Mouse (Mus musculus) CD4-positive, CD25-positive, alpha-beta regulatory T cell, adult 2 months (primary cell): ENCODE measurements around the gene Cdt1.
A peak's percentile ranks its signal among the peaks of the same experiment; 100 is the strongest.
"Not testable (repeated sequence)": the region's sequence is repeated elsewhere in the genome, so short reads cannot be mapped to it uniquely, and the experiment has no call there.

ENCODE experiments used
- DNase-seq: peaks from one replicate; pipeline ENCODE4 v3.0.0-alpha.2; 2012; ENCODE audit warnings: low read depth, low spot score

The Cdt1 gene

DNA sequence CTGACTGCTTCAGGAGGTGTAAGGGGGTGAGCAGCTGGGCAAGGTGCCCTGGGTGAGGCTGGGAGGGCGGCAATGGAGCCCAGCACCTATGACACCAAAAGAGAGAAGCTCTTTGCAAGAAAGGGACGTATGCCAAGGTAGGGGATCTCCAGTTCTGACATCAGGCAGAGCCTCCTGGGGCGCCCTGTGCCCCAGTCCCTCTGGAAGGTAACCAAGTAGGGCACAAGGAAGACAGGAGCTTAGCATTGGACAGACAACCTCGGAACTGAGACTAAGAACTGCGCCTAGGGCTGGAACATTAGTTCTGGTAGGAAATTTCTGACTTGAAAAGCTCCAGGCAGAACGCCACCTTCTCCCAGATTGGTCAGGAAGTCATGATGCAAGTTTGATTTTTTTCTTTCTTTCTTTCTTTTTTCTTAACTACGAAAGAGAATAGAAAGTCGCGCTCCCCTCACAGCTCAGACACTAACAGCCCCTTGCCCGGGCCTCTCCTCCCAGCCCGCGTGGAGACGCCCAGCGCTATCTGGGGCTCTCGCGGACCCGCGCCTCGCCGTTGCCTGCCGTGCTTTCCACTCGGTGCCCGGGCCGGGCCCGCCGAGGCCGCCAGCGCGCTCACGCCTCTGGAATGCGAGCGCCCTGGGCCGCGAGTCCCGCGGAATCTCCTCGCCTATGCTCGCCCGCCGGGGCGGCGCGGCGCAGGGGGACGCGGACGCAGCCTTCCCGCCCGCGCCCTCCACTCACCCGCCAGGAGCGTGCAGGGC is 17.4 kb upstream of the Cdt1 start:
- DNase-seq: peak; percentile 63

DNA sequence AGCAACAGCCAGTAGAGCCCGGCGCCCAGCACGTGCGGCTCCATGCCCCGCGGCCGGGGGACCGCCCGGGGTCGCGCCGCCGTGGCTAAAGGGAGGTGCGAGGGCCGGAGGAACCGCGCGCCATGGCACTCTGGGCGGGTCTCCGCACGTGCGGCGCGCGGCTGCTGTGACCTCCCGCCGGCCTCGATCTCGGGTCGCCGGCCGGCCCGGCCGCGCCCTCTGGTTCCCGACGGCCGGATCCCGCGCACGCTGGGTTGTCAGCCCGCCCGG is 16.9 kb upstream of the Cdt1 start:
- DNase-seq: no peak

DNA sequence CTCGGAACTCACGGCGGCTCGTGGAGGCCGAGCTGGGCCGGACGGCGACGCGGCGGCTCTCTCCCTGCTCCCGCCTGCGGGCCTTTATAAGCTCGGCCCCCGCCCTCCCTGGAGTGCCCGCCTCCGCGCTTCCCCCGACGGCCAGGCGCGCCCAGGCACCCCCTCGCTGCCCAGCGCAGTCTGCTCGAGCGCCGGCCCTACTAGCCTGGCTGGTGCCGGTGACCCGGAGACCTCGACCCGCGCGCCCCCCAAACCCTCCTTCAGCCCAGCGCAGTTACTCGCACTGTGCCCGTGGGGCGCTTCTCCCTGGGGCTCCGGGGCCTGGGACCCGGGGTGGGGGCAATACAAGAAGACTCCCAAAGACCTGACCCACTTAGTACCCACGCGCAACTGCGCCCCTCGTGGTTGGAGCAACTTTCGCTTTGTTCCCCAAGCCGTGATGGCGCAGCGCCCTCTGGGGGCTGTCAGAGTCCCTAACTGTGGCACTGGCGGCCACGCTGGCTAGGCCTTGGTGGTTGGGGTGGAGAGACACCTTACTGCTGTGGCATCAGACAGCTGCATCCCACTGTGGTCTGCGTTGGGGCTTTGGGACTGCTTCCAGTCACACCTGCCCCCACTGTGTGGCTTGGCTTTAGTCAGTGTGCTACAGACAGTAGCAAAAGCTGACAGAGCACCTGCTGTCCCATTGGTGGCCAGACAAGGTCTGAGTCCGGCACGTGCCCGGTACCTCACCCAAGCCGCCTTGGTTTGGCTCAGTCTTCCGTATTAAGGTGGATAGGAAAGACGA is 16.4 kb upstream of the Cdt1 start, which contains the start of gene Piezo1:
Gene Piezo1 (minus strand): TSS at position 65 of the 787 bp plus-strand sequence.
- peak; percentile 97 for DNase-seq

DNA sequence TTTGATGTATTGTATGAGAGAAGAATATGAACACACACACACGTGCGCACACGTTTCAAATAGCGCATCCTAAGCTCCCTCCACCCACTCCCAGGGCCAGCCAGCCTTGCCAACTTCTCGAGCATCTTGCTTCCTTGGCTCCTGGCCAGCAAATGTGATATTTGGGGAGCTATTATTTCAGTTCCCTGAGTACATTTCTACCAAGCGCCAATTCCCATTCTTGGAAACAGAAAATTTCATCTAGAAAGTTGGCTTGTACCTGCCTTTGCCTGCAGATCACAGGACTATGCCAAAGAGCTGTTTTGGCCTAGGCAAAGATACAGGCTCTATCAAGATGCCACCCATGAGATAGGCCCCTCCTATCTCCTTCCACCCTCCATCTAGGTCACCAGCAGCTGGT is 13.0 kb upstream of the Cdt1 start:
- DNase-seq: no peak

DNA sequence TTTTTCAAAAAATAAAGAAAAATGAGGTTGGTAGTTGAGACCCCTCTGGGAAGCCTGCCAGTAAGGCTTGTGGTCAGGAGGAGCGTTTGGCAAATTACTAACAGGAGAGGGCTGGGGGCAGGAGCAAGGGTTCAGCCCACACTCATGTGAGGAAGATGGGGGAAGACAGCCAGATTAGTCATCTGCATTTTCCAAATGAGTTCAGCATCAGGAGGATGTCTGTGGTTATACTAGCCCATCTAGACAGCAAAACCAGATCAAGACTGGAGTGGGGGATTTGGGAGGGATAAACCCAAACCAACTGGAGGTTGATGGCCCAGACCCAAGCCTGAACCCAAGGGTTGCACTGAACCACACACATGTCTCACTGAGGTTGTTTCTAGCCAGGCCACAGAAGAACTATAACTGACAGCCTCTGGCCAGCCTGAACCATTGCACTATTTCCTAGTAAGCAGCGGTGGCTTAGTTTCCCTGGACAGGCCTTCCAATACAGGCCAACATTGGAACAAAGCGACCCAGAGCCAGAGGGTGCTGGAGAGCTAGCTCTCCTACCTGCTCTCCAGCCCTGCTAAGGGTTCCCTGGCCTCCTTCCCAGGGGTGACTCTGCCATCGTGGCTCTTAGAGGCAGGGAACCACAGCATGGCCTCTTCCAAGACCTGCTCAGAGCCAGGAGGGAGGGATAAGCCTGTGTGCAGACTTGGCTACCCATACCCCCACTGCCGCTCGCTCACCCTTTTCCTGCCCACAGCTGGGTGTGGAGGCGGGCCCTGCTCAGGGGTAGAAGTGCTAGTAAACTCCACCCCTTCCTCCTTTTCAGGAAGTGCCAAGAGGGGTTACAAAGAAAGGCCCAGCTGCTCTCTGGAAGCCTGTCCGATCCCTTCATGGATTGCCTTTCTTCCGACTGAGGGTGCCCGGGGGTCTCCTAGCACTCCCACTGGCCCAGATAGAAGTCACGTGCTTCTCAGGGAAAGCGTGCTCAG is 11.5 kb upstream of the Cdt1 start:
- DNase-seq: peak; percentile 87

DNA sequence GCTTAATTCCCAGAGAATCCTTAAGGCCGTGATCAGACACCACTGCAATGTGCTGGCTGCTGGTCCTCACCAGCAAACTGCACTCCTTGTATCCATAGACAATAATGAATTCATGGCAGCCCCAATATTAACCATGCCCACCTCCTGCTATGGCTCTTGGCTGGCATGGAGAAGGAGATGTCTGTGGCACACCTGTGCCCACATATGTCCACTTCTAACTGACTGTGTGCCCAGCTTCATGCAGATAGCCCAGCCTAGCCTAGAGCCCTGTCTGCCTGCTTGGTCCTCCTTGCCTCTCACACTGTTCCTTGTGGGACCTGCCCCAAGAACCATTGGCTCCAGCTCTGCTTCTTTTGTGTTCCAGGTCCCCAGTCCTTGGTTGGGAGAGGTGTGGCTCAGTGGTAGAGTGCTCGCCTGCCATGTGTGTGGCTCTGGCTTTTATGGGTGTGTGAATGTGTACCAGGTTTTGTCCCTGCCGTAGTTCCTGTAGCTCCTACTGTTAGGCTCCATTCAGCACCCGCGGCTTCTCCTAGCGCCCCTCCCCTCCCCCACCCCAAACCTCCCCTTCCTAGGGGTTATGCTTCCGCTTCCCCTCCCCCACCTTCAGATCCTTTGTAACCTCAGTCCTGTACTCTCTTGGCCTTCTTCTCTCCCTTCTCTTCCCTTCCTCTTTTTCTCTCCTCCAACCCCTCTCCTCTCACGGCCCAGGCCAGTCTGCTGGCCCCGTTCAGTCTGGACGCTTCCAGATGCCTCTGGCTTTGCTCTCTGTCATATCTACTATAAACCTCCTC is 10.4 kb upstream of the Cdt1 start:
- DNase-seq: peak; percentile 48

DNA sequence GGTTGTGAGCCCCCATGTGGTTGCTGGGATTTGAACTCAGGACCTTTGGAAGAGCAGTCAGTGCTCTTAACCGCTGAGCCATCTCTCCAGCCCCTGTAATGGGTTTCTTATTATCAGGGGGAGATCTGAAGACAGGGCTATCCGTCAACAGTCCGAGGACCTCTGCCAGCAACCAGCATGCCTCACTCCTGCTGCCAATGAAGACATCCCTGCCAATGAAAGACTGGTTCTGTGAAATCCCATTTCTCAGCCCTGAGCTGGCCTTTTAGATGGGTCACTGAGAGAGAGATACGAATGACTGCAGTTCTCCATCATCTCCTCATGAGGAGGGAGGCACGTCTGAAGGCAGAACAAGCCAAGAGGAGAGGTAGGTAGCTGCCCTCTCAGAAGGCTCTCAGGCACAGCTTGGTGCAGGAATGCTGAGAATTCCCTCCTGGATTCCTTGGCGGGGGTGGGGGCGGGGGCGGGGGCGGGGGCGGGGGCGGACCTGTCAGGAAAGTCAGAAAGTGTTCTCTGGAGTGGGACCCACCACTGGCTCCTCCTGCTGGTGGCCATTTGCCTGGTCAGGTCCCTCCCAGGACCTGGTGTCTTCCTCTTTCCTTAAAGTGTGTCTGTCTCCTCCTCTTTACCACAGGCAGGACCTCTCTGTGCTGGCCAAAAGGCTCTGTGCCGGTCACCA is 9.0 kb upstream of the Cdt1 start:
- DNase-seq: no peak

DNA sequence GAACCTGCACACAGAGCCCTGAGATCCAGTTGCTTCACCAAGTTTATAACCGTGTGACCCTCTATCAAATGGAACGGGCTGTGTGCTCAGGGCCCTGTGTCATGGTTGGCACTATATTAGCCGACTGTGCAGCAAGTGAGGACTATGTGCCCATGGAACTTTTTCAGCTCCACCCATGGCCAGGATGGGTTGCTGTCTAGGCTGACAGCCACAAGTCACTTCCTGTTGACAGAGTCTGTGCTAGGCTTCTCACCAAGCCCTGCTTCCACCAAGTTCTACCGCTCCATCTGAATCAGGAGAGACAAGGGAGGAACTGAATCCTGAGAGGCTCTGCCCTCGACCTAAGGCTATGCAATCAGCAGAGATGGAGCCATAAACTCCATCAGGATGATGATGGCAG is 6.6 kb upstream of the Cdt1 start:
- peak; percentile 81 for DNase-seq

DNA sequence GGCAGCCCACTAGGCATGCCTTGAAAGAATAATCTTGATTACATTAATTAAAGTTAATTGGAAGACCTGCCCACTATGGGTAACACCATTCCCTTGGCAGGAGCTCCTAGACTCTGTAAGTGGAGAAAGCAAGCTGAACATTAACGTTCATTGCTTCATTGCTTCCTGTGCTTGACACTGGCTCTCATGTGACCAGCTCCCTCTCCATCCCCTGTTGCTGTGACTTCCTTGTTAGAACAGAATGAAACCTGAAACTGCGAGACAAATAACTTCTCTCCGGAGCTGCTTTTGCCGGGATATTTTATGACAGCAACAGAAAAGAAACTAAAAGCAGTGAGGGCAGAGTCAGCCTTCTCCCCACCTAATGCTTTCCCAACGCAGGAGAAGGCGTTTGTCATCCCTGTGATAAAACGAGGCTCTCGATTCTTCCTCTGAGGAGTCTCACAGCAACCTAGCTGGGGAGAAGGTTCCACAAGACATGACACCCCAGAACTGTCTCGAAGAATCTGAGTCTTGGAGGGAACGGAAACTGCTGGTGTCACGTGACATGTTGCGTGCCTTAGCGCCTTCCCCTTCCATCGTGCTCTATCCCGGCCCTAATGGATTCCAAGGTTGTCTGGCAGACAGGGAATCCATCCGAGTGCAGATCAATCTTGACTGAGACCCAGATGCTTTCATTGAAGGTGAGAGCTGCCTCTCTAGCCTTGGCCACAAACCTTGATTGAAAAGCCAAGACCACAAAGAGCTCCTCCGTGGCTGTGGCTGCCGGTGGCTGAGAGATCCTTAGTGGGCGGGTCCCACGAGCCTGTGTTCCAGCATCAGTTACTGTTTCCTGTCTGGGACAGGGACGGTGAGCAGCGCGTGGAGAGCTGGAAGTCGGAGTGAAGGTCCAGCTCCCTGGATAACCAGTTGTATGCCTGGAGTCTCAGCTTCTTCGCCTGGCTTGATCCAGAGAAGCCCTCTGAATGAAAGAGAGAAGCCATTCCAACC is 3.2 kb upstream of the Cdt1 start:
- no peak for DNase-seq

DNA sequence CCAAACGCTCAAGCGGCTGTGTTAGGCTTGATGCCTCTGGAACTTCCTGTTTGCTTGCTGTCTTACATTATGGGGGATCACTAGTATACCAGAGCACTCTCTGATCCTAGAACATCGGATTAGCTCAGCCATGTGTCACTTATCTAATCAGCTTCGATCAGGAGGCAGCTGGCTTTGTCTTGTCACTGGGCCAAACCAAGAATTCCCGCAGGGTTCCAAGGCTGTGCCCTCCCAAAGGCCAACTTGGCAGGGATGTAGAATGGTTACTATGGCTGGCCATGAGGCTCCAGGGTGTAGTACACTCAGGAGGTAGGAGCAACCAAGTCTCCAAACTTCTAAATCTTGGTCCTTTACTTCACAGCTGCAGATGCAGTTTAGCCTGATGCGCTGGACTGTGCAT is 1.0 kb upstream of the Cdt1 start:
- DNase-seq: no peak

DNA sequence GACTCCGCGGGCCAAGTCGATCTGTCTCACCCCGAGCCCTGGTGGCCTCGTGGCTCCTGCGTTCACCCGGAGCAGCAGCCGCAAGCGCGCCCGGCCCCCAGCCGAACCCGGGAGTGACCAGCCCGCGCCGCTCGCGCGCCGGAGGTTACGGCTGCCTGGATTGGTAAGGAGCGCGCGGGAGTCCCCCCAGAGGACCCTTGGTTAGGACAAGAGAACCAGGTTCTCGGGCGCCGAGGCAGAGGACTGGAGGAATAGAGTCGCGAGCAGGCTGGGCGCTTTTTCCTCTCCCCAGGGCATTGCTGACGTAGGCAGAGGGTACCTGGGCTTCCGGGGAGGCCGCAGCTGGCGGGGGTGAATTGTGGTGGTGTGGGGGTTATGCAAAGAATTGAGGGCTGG is 292 bp downstream of the Cdt1 start:
- DNase-seq: peak; percentile 74

DNA sequence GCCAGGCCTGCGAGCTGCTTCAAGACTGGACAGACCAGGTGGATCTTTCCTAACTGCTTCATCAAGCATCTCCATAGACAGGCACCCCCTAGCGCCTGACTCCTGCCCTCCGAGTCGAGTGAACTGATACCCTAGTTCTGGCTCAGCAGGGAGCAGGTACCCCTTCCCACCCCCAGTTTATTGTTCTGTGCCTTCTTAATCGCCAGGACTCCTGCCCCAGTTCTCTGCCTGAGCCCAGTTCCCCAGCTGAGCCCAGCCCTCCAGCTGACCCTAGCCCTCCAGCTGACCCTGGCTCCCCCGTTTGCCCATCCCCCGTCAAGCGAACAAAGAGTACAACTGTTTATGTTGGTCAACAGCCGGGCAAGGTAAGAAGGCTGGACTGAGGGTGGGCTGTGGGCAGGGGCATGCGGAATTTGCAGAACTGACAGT is 1.1 kb downstream of the Cdt1 start:
- DNase-seq: peak; percentile 43

DNA sequence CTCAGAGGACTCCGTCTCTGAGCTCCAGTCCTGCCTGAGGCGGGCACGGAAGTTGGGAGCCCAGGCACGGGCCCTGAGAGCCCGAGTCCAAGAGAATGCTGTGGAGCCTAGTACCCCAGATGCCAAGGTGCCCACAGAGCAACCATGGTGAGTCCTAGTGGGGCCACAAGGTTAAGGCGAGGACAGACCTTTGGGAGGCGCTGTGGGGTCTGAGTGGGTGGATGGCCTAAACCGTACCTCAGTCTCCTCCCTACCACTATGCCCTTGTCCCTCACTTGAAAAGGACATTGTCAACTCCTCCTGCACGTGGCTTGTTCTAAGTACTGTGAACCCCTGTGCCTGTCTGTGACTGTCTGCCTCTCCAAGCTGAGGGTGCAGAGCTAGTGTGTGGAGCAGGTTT is 1.5 kb downstream of the Cdt1 start:
- no peak for DNase-seq

DNA sequence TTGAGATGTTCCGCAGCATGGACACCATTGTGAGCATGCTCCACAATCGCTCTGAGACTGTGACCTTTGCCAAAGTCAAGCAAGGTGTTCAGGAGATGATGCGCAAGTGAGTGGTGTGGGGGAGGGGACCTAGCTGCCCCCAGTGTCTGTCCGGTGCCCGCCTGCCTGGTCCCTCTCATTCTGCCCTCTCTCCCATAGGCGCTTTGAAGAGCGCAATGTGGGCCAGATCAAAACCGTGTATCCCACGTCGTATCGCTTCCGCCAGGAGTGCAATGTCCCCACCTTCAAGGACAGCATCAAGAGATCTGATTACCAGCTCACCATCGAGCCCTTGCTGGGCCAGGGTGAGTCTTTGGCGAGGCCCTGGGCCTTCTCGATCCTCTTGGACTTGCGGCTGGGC is 2.2 kb downstream of the Cdt1 start:
- no peak for DNase-seq

DNA sequence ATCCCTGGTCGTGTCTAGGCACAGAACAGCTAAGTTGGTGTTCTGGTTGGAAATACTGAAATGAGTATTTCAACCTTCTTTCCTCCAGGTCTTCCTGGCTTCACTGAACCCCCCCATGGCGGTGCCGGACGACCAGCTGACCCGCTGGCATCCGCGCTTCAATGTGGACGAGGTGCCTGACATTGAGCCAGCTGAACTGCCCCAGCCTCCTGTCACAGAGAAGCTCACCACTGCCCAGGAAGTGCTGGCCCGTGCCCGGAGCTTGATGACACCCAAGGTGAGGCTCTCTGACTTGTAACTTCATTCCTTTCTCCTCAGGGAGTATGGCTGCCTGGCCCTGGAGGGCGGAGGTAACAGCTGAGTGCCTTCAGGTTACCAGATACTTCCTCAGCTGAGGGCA is 3.3 kb downstream of the Cdt1 start:
- no peak for DNase-seq

DNA sequence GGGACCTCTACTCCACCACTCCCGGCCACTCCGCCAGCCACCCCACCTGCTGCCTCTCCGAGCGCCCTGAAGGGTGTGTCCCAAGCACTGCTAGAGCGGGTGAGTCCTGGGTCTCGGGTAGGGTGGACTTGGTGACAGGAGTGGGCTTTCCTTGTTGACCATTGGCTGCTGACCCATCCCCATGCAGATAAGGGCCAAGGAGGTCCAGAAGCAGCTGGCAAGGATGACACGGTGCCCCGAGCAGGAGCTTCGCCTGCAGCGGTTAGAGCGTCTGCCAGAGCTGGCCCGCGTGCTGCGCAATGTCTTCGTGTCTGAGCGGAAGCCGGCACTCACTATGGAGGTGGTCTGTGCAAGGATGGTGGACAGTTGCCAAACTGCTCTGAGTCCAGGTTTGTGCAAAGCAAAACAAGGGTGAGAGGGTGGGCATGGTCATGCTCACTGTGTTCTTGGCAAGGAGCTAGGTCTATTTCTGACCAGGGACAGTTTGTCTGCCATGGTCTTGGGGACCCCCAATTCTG is 4.0 kb downstream of the Cdt1 start:
- DNase-seq: no peak

DNA sequence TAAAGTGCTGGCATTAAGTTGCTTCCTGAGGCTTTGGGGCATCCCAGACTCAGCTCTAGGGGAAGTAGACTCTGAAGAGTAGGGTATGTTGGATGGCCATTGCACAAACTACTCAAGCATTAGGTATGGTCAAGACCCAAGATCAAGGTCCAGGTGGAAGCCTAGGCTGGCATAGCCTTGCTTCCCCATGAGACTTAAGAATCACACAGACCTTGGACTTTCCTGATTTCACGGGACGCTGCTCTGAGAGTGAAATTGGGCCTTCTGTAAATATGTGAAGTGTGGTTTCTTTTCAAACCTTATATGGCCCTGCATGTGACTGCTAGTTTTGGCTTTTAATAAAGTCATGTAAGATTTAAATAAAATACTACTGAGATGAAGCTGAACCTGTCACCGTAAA is 4.9 kb downstream of the Cdt1 start:
- no peak for DNase-seq

DNA sequence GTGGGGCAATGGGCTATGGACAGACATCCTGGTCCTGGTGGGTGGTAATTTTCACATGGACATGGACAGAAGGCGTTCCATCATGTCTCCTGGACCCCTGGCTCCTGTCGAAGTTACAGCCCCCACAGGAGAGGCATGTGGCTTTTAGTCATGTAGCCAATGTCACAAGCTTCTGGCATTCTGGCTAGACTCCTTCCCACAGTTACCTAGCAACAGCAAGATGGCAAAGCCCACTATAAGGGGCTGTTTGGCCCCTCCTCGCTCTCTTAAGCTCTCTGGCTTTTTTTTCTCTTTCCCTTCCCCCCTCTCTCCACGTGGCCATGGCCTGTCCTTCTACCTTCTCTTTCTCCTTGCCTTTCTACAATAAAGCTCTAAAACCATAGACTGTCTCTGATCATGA is 5.4 kb downstream of the Cdt1 start:
- not testable (repeated sequence) for DNase-seq

DNA sequence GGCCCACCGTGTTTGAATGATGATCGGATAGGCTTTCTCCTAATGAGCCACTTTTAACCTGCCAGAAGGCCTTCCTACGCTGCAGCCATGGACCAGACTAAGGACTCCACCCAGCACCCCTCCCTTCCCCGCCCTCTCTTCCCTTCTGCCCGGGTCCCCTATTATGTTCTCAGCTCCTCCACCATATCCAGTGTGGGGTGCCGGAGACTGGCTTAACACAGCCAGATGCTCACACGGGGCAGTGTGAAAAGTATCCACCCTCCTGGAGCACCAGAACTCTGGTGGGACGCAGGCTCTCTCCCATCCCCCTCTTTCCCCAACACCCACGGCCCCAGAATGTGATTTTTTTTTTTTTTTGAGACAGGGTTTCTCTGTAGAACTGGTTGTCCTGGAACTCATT is 5.8 kb downstream of the Cdt1 start:
- DNase-seq: no peak
